Mouse (Mus musculus): Measurements from ENCODE around the gene Tmem248. TPM values are rescaled to one million over a fixed set of nuclear protein-coding genes. Genes with fewer than 3 reads are reported as not detected.

Tmem248 gene
- polyA plus RNA-seq, 1 experiment, result 33.4 TPM

GRCm38 (mm10) chr5:130254164-130255016 lies 37.5 kb downstream of the Tmem248 start:
- Histone ChIP-seq H3K27ac (ENCODE audit: insufficient read depth, low read depth, low read length) (peak overlapping the region; percentile 86), H3K4me1 (ENCODE audit: control insufficient read depth, insufficient read depth, low read length) (peaks cover 17% of the 10 kb centered on the region), H3K4me3 (ENCODE audit: insufficient read depth, low read length) (peak overlapping the region; percentile 91)
- TF ChIP-seq CTCF (IDR thresholded peaks at IDR 0.05; ENCODE audit: low read depth, low read length) (no peak), POLR2A (IDR thresholded peaks at IDR 0.05; ENCODE audit: borderline replicate concordance, low read depth, low read length) (no peak)

GRCm38 (mm10) chr5:130255017-130255720 lies 38.3 kb downstream of the Tmem248 start, which contains the start of the genes Sbds and Tyw1:
Gene Sbds (minus strand): TSS chr5:130255530.
Gene Tyw1 (plus strand): TSS chr5:130255619.
- H3K4me1 ChIP-seq (ENCODE audit: control insufficient read depth, insufficient read depth, low read length), result peaks cover 17% of the 10 kb centered on the region
- peak within 1 kb of the TSS; percentile 91 for H3K4me3 ChIP-seq (ENCODE audit: insufficient read depth, low read length)
- peak within 1 kb of the TSS; percentile 86 for H3K27ac ChIP-seq (ENCODE audit: insufficient read depth, low read depth, low read length)
- no peak for TF ChIP-seq POLR2A (IDR thresholded peaks at IDR 0.05; ENCODE audit: borderline replicate concordance, low read depth, low read length)
- TF ChIP-seq CTCF (IDR thresholded peaks at IDR 0.05; ENCODE audit: low read depth, low read length), result no peak

GRCm38 (mm10) chr5:130255799-130256525 lies 39.1 kb downstream of the Tmem248 start:
- H3K27ac ChIP-seq (ENCODE audit: insufficient read depth, low read depth, low read length), result peak overlapping the region; percentile 53
- peak overlapping the region; percentile 58 for H3K4me3 ChIP-seq (ENCODE audit: insufficient read depth, low read length)
- H3K4me1 ChIP-seq (ENCODE audit: control insufficient read depth, insufficient read depth, low read length), result peaks cover 17% of the 10 kb centered on the region

DNA sequence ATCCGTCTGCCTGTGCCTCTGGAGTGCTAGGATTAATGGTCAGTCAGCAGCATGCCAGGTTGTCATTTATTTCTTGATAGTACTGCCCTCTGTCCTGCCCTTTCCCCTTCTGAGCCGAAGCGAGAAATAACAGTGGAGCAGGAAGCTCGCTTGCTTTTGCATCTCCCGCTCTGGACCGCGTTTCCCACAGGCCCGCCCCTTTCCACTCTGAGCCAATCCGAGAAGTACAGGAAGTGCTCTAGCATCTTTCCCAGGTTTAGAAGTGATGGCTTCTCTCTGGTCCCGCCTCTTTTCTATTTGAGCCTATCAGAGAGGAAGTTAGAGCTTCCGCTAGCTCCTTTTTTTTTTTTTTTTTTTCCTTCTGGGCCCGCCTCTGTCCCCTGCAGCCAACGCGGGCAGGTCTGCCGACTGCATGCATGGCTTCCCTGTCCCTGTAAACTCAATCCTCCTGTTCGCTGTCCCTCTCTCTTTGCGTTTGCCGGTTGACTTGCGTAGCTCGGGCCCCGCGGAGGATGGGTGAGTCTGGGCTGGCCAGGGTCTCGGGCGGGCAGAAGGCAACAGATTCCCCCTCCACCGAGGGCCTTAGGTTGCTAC lies 39.9 kb downstream of the Tmem248 start:
- TF ChIP-seq POLR2A (IDR thresholded peaks at IDR 0.05; ENCODE audit: borderline replicate concordance, low read depth, low read length) (no peak), CTCF (IDR thresholded peaks at IDR 0.05; ENCODE audit: low read depth, low read length) (no peak)
- Histone ChIP-seq H3K4me1 (ENCODE audit: control insufficient read depth, insufficient read depth, low read length) (peaks cover 21% of the 10 kb centered on the region), H3K27ac (ENCODE audit: insufficient read depth, low read depth, low read length) (peak overlapping the region; percentile 53), H3K4me3 (ENCODE audit: insufficient read depth, low read length) (peak overlapping the region; percentile 94)

DNA sequence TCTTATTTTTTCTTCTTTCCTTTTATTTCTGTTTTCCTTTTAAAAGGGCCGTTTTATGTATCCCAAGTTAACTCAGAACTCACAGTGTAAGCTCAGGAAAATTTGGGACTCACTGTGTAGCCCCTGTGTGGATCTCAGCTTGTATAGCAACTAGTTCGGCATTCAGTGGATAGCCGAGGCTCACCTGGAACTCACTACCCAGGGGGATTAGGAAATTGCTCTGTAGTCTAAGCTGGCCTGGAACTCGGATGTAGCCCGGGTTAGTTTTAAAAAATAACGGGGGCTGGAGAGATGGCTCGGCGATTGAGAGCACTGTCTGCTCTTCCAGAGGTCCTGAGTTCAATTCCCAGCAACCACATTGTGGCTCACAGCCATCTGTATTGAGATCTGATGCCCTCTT lies 40.4 kb downstream of the Tmem248 start:
- Histone ChIP-seq H3K4me1 (ENCODE audit: control insufficient read depth, insufficient read depth, low read length) (peaks cover 25% of the 10 kb centered on the region), H3K4me3 (ENCODE audit: insufficient read depth, low read length) (peak overlapping the region; percentile 94), H3K27ac (ENCODE audit: insufficient read depth, low read depth, low read length) (0 out of 2 replicates have a peak overlapping the region, but pooled peaks have one; percentile 3)
- TF ChIP-seq POLR2A (IDR thresholded peaks at IDR 0.05; ENCODE audit: borderline replicate concordance, low read depth, low read length), result no peak
- no peak for TF ChIP-seq CTCF (IDR thresholded peaks at IDR 0.05; ENCODE audit: low read depth, low read length)

GRCm38 (mm10) chr5:130263454-130263853 lies 46.6 kb downstream of the Tmem248 start:
- Histone ChIP-seq H3K4me3 (ENCODE audit: insufficient read depth, low read length) (no peak overlapping the region), H3K27ac (ENCODE audit: insufficient read depth, low read depth, low read length) (no peak overlapping the region), H3K4me1 (ENCODE audit: control insufficient read depth, insufficient read depth, low read length) (peaks cover 19% of the 10 kb centered on the region)
- no peak for TF ChIP-seq POLR2A (IDR thresholded peaks at IDR 0.05; ENCODE audit: borderline replicate concordance, low read depth, low read length)
- no peak for TF ChIP-seq CTCF (IDR thresholded peaks at IDR 0.05; ENCODE audit: low read depth, low read length)

DNA sequence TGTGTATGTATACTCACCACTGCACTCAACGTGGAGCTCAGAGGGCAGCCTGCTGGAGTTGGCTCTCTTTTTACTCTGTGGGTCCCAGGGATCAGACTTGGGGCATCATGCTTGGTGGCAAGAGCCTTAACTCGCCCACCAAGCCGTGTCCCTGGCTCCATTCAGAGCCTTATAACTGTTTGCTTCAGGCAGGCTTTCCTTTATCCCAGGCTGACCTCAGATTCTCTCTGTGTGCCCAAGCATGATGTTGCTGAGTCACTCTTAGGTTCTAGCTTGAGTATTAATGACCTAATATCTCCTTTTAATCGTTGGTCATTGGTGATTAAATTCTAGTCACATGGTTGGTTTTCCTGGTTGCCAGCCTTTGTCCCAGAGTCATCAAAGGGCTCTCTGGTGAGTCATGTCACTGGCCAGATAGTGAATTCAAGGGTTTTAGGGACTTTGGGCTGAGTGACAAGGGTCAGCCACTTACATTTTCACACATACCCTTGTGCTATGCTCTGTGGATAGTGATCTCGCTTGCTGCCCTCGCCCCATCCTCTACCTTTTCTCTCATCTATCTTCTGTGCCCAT lies 47.6 kb downstream of the Tmem248 start:
- Histone ChIP-seq H3K4me1 (ENCODE audit: control insufficient read depth, insufficient read depth, low read length) (peaks cover 23% of the 10 kb centered on the region), H3K4me3 (ENCODE audit: insufficient read depth, low read length) (no peak overlapping the region), H3K27ac (ENCODE audit: insufficient read depth, low read depth, low read length) (no peak overlapping the region; the same call in 1 of the 2 replicates)
- no peak for TF ChIP-seq CTCF (IDR thresholded peaks at IDR 0.05; ENCODE audit: low read depth, low read length)
- no peak for TF ChIP-seq POLR2A (IDR thresholded peaks at IDR 0.05; ENCODE audit: borderline replicate concordance, low read depth, low read length)

GRCm38 (mm10) chr5:130266651-130267050 lies 49.8 kb downstream of the Tmem248 start:
- Histone ChIP-seq H3K27ac (ENCODE audit: insufficient read depth, low read depth, low read length) (no peak overlapping the region), H3K4me1 (ENCODE audit: control insufficient read depth, insufficient read depth, low read length) (peaks cover 19% of the 10 kb centered on the region), H3K4me3 (ENCODE audit: insufficient read depth, low read length) (no peak overlapping the region)
- TF ChIP-seq CTCF (IDR thresholded peaks at IDR 0.05; ENCODE audit: low read depth, low read length), result 0 out of 2 replicates have a peak, but pooled peaks have one; percentile 29
- no peak for TF ChIP-seq POLR2A (IDR thresholded peaks at IDR 0.05; ENCODE audit: borderline replicate concordance, low read depth, low read length)

DNA sequence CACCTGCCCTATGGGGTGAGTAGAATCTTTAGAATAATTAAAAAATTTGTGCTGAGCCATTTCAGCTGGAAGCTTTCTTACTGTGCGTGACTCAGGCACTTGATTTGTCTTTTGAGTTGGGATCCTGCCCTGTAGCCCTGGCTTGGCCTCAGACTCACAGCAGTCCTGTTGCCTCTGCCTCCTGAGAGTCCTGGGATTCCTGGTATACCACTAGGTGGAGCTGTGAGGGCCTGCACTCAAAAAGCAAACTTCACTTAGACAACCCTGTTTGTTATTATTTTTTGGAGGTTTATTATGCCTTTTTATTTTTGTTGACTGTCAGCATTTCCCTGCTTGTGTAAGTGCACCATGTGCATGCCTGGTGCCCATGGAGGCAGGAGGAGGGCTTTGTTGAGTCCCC lies 50.4 kb downstream of the Tmem248 start:
- Histone ChIP-seq H3K4me3 (ENCODE audit: insufficient read depth, low read length) (no peak overlapping the region), H3K4me1 (ENCODE audit: control insufficient read depth, insufficient read depth, low read length) (peaks cover 15% of the 10 kb centered on the region), H3K27ac (ENCODE audit: insufficient read depth, low read depth, low read length) (no peak overlapping the region)
- TF ChIP-seq POLR2A (IDR thresholded peaks at IDR 0.05; ENCODE audit: borderline replicate concordance, low read depth, low read length) (no peak), CTCF (IDR thresholded peaks at IDR 0.05; ENCODE audit: low read depth, low read length) (peak; percentile 33)
